Mouse (Mus musculus) small intestine, adult 2 months (tissue): ENCODE data around the gene Shf.

ENCODE experiments used
- CTCF ChIP-seq: fragments of 200-500 bp; IDR thresholded peaks from 2 replicates; pipeline ENCODE4 v1.5.1; 2012; ENCODE audit warnings: low read depth, mild to moderate bottlenecking, control low read depth, inconsistent platforms, low read length, moderate library complexity, mixed read lengths; ENCODE audit not compliant: insufficient replicate concordance, insufficient read length; ENCODE audit errors: extremely low read depth
- POLR2A ChIP-seq: fragments of 200-500 bp; IDR thresholded peaks from 2 replicates; pipeline ENCODE4 v1.6.1; 2012; ENCODE audit warnings: low read depth, mild to moderate bottlenecking, control low read depth, inconsistent platforms, low read length, moderate library complexity

- TF ChIP-seq CTCF (no peak), POLR2A (no peak)
Measured at GRCm38 (mm10) chr2:122361868-122362621, 6.9 kb downstream of the Shf start.
